Mouse (Mus musculus) forebrain, embryonic 16.5 days (tissue): ENCODE measurements around the gene Dntt. TPM values are rescaled to one million over a fixed set of nuclear protein-coding genes. Genes with fewer than 3 reads are reported as not detected.

Experiments
- ATAC-seq: fragments of 200-750 bp; cut with Nextera tagmentation; 2 replicates; pipeline ENCODE4 v1.8.0; 2017; ENCODE audit warnings: mild to moderate bottlenecking, moderate library complexity
- H3K27ac ChIP-seq: fragments of 300-500 bp; sonication (generic); 2 replicates; pipeline ENCODE4 v1.5.1; 2014; ENCODE audit warnings: low read length, control low read depth
- H3K27me3 ChIP-seq: fragments of 300-500 bp; sonication (generic); replicated peaks from 2 replicates; pipeline ENCODE4 v1.6.1; 2014; ENCODE audit warnings: low read length; ENCODE audit not compliant: control insufficient read depth, insufficient read depth
- H3K36me3 ChIP-seq: fragments of 300-500 bp; sonication (generic); 2 replicates; pipeline ENCODE4 v1.6.1; 2014; ENCODE audit not compliant: control insufficient read depth, insufficient read depth
- H3K4me1 ChIP-seq: fragments of 300-500 bp; sonication (generic); replicated peaks from 2 replicates; pipeline ENCODE4 v1.6.1; 2014; ENCODE audit warnings: low read length; ENCODE audit not compliant: control insufficient read depth, insufficient read depth
- H3K4me2 ChIP-seq: fragments of 300-500 bp; sonication (generic); 2 replicates; pipeline ENCODE4 v1.6.1; 2014; ENCODE audit warnings: mild to moderate bottlenecking, low read length, control low read depth
- H3K4me3 ChIP-seq: fragments of 300-500 bp; sonication (generic); replicated peaks from 2 replicates; pipeline ENCODE4 v1.5.1; 2014; ENCODE audit warnings: mild to moderate bottlenecking, low read length, control low read depth
- H3K9ac ChIP-seq: fragments of 300-500 bp; sonication (generic); replicated peaks from 2 replicates; pipeline ENCODE4 v1.6.1; 2014; ENCODE audit warnings: low read depth, low read length, control low read depth
- H3K9me3 ChIP-seq: fragments of 300-500 bp; sonication (generic); 2 replicates; pipeline ENCODE4 v1.6.1; 2016; ENCODE audit warnings: low read length; ENCODE audit not compliant: control insufficient read depth
- WGBS: fragments of 180-500 bp; shearing (Covaris S2); extraction: QIAGEN DNeasy Blood & Tissue Kit; methylation state at CpG from one replicate; pipeline ENCODE4 v1.1.7; 2014; 5-methylcytosine and 5-hydroxymethylcytosine counted together
- polyA plus RNA-seq: library from polyadenylated mRNA; unstranded; fragments of >200 nt; fragmentation: Nextera tagmentation; extraction: Ambion mirVana; gene quantifications from 2 replicates; pipeline ENCODE4 v1.2.1, GENCODE M21; 2015

The Dntt gene
- not detected in 2 replicates for polyA plus RNA-seq

GRCm38 (mm10) chr19:41029219-41029618 is at the start of gene Dntt:
TSS of gene Dntt (plus strand) at chr19:41029275.
- H3K4me3 ChIP-seq = no peak within 1 kb of the TSS
- H3K27me3 ChIP-seq = no peaks in the 10 kb centered on the region
- no peak within 1 kb of the TSS for H3K9ac ChIP-seq
- no peaks in the 10 kb centered on the region for H3K36me3 ChIP-seq
- H3K4me1 ChIP-seq = no peaks in the 10 kb centered on the region
- ATAC-seq = no peak
- H3K27ac ChIP-seq = no peak within 1 kb of the TSS
- 88% methylated on average over 6 of the region's 6 CpGs for WGBS
- no peak within 1 kb of the TSS for H3K4me2 ChIP-seq
- no peaks in the 10 kb centered on the region for H3K9me3 ChIP-seq

- no peak overlapping the region for H3K9ac ChIP-seq
- no peaks in the 10 kb centered on the region for H3K36me3 ChIP-seq
- H3K4me3 ChIP-seq = no peak overlapping the region
- no peaks in the 10 kb centered on the region for H3K9me3 ChIP-seq
- no peaks in the 10 kb centered on the region for H3K27me3 ChIP-seq
- no peak overlapping the region for H3K27ac ChIP-seq
- 81% methylated on average over 5 of the region's 5 CpGs for WGBS
- H3K4me2 ChIP-seq = no peak overlapping the region
- H3K4me1 ChIP-seq = no peaks in the 10 kb centered on the region
- ATAC-seq = no peak
Measured at GRCm38 (mm10) chr19:40980671-40981070, 48.4 kb upstream of the Dntt start.

GRCm38 (mm10) chr19:40984536-40984935 is 44.5 kb upstream of the Dntt start:
- H3K36me3 ChIP-seq = no peaks in the 10 kb centered on the region
- H3K4me3 ChIP-seq = no peak overlapping the region
- H3K4me1 ChIP-seq = no peaks in the 10 kb centered on the region
- no peak overlapping the region for H3K9ac ChIP-seq
- no peaks in the 10 kb centered on the region for H3K27me3 ChIP-seq
- no peak overlapping the region for H3K27ac ChIP-seq
- H3K4me2 ChIP-seq = no peak overlapping the region
- no peaks in the 10 kb centered on the region for H3K9me3 ChIP-seq
- 94% methylated on average over 1 of the region's 1 CpGs for WGBS
- ATAC-seq = no peak

GRCm38 (mm10) chr19:40988856-40989255 is 40.2 kb upstream of the Dntt start:
- H3K27ac ChIP-seq = no peak overlapping the region
- H3K4me2 ChIP-seq = no peak overlapping the region
- H3K36me3 ChIP-seq = no peaks in the 10 kb centered on the region
- H3K4me1 ChIP-seq = 0 out of 2 replicates have a peak, but pooled peaks cover 3% of the 10 kb centered on the region
- H3K9me3 ChIP-seq = no peaks in the 10 kb centered on the region
- no peak overlapping the region for H3K9ac ChIP-seq
- no peak for ATAC-seq
- H3K4me3 ChIP-seq = no peak overlapping the region
- H3K27me3 ChIP-seq = no peaks in the 10 kb centered on the region
- 84% methylated on average over 5 of the region's 5 CpGs for WGBS

- 72% methylated on average over 9 of the region's 9 CpGs for WGBS
- Histone ChIP-seq H3K4me3 (no peak overlapping the region), H3K27me3 (no peaks in the 10 kb centered on the region), H3K4me1 (peaks cover 6% of the 10 kb centered on the region; the same call in 1 of the 2 replicates), H3K27ac (no peak overlapping the region), H3K36me3 (no peaks in the 10 kb centered on the region), H3K4me2 (no peak overlapping the region), H3K9me3 (no peaks in the 10 kb centered on the region), H3K9ac (no peak overlapping the region)
- no peak for ATAC-seq
Measured at GRCm38 (mm10) chr19:40989961-40990600, 39.0 kb upstream of the Dntt start.

GRCm38 (mm10) chr19:40990781-40991343 is 38.2 kb upstream of the Dntt start:
- Histone ChIP-seq H3K4me2 (no peak overlapping the region), H3K9me3 (no peaks in the 10 kb centered on the region), H3K36me3 (no peaks in the 10 kb centered on the region), H3K4me1 (peaks cover 6% of the 10 kb centered on the region; the same call in 1 of the 2 replicates), H3K27ac (no peak overlapping the region), H3K9ac (no peak overlapping the region), H3K27me3 (no peaks in the 10 kb centered on the region), H3K4me3 (no peak overlapping the region)
- no peak for ATAC-seq
- 91% methylated on average over 17 of the region's 17 CpGs for WGBS

- H3K4me3 ChIP-seq = no peak overlapping the region
- H3K9me3 ChIP-seq = no peaks in the 10 kb centered on the region
- no peak overlapping the region for H3K27ac ChIP-seq
- WGBS = 73% methylated on average over 6 of the region's 7 CpGs
- no peak overlapping the region for H3K4me2 ChIP-seq
- no peaks in the 10 kb centered on the region for H3K36me3 ChIP-seq
- no peak for ATAC-seq
- peaks cover 6% of the 10 kb centered on the region; the same call in 1 of the 2 replicates for H3K4me1 ChIP-seq
- H3K9ac ChIP-seq = no peak overlapping the region
- H3K27me3 ChIP-seq = no peaks in the 10 kb centered on the region
Measured at GRCm38 (mm10) chr19:40991626-40992025, 37.4 kb upstream of the Dntt start.

GRCm38 (mm10) chr19:40992096-40992495 is 37.0 kb upstream of the Dntt start:
- WGBS = 59% methylated on average over 11 of the region's 11 CpGs
- ATAC-seq = no peak
- no peaks in the 10 kb centered on the region for H3K27me3 ChIP-seq

GRCm38 (mm10) chr19:40992517-40993044 is 36.5 kb upstream of the Dntt start:
- no peak for ATAC-seq
- Histone ChIP-seq H3K4me1 (peaks cover 6% of the 10 kb centered on the region; the same call in 1 of the 2 replicates), H3K4me2 (no peak overlapping the region), H3K9me3 (no peaks in the 10 kb centered on the region), H3K27me3 (no peaks in the 10 kb centered on the region), H3K27ac (no peak overlapping the region), H3K36me3 (no peaks in the 10 kb centered on the region), H3K4me3 (no peak overlapping the region), H3K9ac (no peak overlapping the region)
- WGBS = 73% methylated on average over 8 of the region's 8 CpGs

More at GRCm38 (mm10) chr19:40992096-40992495, 37.0 kb upstream of the Dntt start:
- Histone ChIP-seq H3K4me2 (no peak overlapping the region), H3K27ac (no peak overlapping the region), H3K4me3 (no peak overlapping the region), H3K36me3 (no peaks in the 10 kb centered on the region), H3K9ac (no peak overlapping the region), H3K4me1 (peaks cover 6% of the 10 kb centered on the region; the same call in 1 of the 2 replicates), H3K9me3 (no peaks in the 10 kb centered on the region)
